Mouse (Mus musculus): ENCODE data around the gene Neto2. TPM values are rescaled to one million over a fixed set of nuclear protein-coding genes. Genes with fewer than 3 reads are reported as not detected.

Gene Neto2
- polyA plus RNA-seq, 1 experiment from 2014 or later: 32.1 TPM

GRCm38 (mm10) chr8:85594983-85595382 lies 105.7 kb downstream of the Neto2 start:
- H3K27ac ChIP-seq (ENCODE audit: low read depth, low read length): no peak overlapping the region
- WGBS: 49% methylated on average over 3 of the region's 3 CpGs
- H3K27me3 ChIP-seq (ENCODE audit: control insufficient read depth, insufficient read depth, low read length): no peaks in the 10 kb centered on the region
- DNase-seq (ENCODE audit: low spot score): no peak
- no peak overlapping the region for H3K4me3 ChIP-seq (ENCODE audit: low read depth, low read length)
- H3K36me3 ChIP-seq (ENCODE audit: control insufficient read depth, insufficient read depth, low read length): no peaks in the 10 kb centered on the region
- no peak for ATAC-seq (replicated peaks; ENCODE audit: low FRiP score)
- H3K9me3 ChIP-seq (ENCODE audit: control insufficient read depth, low read length): no peaks in the 10 kb centered on the region
- no peak overlapping the region for H3K4me2 ChIP-seq (ENCODE audit: low read depth, low read length, severe bottlenecking)
- 0 out of 2 replicates have a peak, but pooled peaks cover 2% of the 10 kb centered on the region for H3K4me1 ChIP-seq (replicated peaks; ENCODE audit: control insufficient read depth, insufficient read depth, low read length)
- H3K9ac ChIP-seq (ENCODE audit: low read length): no peak overlapping the region

GRCm38 (mm10) chr8:85593324-85593723 lies 107.4 kb downstream of the Neto2 start:
- Histone ChIP-seq H3K36me3 (ENCODE audit: control insufficient read depth, insufficient read depth, low read length) (no peaks in the 10 kb centered on the region), H3K9ac (ENCODE audit: low read length) (no peak overlapping the region), H3K4me1 (replicated peaks; ENCODE audit: control insufficient read depth, insufficient read depth, low read length) (0 out of 2 replicates have a peak, but pooled peaks cover 2% of the 10 kb centered on the region), H3K27ac (ENCODE audit: low read depth, low read length) (no peak overlapping the region), H3K9me3 (ENCODE audit: control insufficient read depth, low read length) (no peaks in the 10 kb centered on the region), H3K4me3 (ENCODE audit: low read depth, low read length) (no peak overlapping the region), H3K4me2 (ENCODE audit: low read depth, low read length, severe bottlenecking) (no peak overlapping the region), H3K27me3 (ENCODE audit: control insufficient read depth, insufficient read depth, low read length) (no peaks in the 10 kb centered on the region)
- DNase-seq (ENCODE audit: low spot score): no peak
- 94% methylated on average over 3 of the region's 3 CpGs for WGBS
- no peak for ATAC-seq (replicated peaks; ENCODE audit: low FRiP score)

DNA sequence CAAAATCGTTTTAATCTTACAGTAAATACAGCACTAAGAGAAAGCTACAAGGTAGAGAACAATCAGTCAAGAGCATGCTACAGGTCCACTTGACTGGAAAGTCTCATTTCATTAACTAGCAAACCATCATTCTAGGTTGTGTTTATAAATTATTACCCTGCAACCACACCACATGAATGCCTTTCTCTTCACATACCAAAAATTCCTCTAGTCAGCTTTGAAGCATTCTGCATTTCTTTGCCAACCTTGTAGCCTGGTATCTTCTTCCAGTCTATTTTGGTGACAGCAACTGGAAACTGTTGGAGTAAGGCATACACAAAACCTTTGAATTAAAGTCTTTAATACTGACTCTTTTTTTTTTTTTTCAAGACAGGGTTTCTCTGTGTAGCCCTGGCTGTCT lies 109.2 kb downstream of the Neto2 start:
- H3K9ac ChIP-seq (ENCODE audit: low read length): no peak overlapping the region
- DNase-seq (ENCODE audit: low spot score) (no peak), ATAC-seq (replicated peaks; ENCODE audit: low FRiP score) (no peak)
- no peaks in the 10 kb centered on the region for H3K9me3 ChIP-seq (ENCODE audit: control insufficient read depth, low read length)
- no peak overlapping the region for H3K4me2 ChIP-seq (ENCODE audit: low read depth, low read length, severe bottlenecking)
- WGBS: 86% methylated on average over 1 of the region's 1 CpGs
- 0 out of 2 replicates have a peak, but pooled peaks cover 2% of the 10 kb centered on the region for H3K4me1 ChIP-seq (replicated peaks; ENCODE audit: control insufficient read depth, insufficient read depth, low read length)
- no peaks in the 10 kb centered on the region for H3K27me3 ChIP-seq (ENCODE audit: control insufficient read depth, insufficient read depth, low read length)
- no peak overlapping the region for H3K4me3 ChIP-seq (ENCODE audit: low read depth, low read length)
- H3K36me3 ChIP-seq (ENCODE audit: control insufficient read depth, insufficient read depth, low read length): no peaks in the 10 kb centered on the region
- no peak overlapping the region for H3K27ac ChIP-seq (ENCODE audit: low read depth, low read length)

- Histone ChIP-seq H3K9ac (ENCODE audit: low read length) (no peak overlapping the region), H3K9me3 (ENCODE audit: control insufficient read depth, low read length) (no peaks in the 10 kb centered on the region), H3K4me2 (ENCODE audit: low read depth, low read length, severe bottlenecking) (no peak overlapping the region), H3K4me3 (ENCODE audit: low read depth, low read length) (no peak overlapping the region), H3K36me3 (ENCODE audit: control insufficient read depth, insufficient read depth, low read length) (no peaks in the 10 kb centered on the region), H3K27ac (ENCODE audit: low read depth, low read length) (no peak overlapping the region), H3K4me1 (replicated peaks; ENCODE audit: control insufficient read depth, insufficient read depth, low read length) (no peaks in the 10 kb centered on the region), H3K27me3 (ENCODE audit: control insufficient read depth, insufficient read depth, low read length) (no peaks in the 10 kb centered on the region)
- ATAC-seq (replicated peaks; ENCODE audit: low FRiP score): no peak
- no peak for DNase-seq (ENCODE audit: low spot score)
- WGBS: 90% methylated on average over 1 of the region's 1 CpGs
Measured at GRCm38 (mm10) chr8:85590258-85590657, 110.5 kb downstream of the Neto2 start.

- Histone ChIP-seq H3K9me3 (ENCODE audit: control insufficient read depth, low read length) (no peaks in the 10 kb centered on the region), H3K4me2 (ENCODE audit: low read depth, low read length, severe bottlenecking) (no peak overlapping the region), H3K36me3 (ENCODE audit: control insufficient read depth, insufficient read depth, low read length) (no peaks in the 10 kb centered on the region), H3K27me3 (ENCODE audit: control insufficient read depth, insufficient read depth, low read length) (no peaks in the 10 kb centered on the region), H3K9ac (ENCODE audit: low read length) (no peak overlapping the region), H3K4me1 (replicated peaks; ENCODE audit: control insufficient read depth, insufficient read depth, low read length) (no peaks in the 10 kb centered on the region), H3K4me3 (ENCODE audit: low read depth, low read length) (no peak overlapping the region), H3K27ac (ENCODE audit: low read depth, low read length) (no peak overlapping the region)
- DNase-seq (ENCODE audit: low spot score) (no peak), ATAC-seq (replicated peaks; ENCODE audit: low FRiP score) (no peak)
- WGBS: 88% methylated on average over 2 of the region's 2 CpGs
Measured at GRCm38 (mm10) chr8:85588596-85588995, 112.1 kb downstream of the Neto2 start.

Small RNA genes lying within 50 kb of the gene (microRNA-seq; reads per million reads assigned to microRNA genes)
- gene Mir8109 (ENCODE audit: insufficient number of aligned reads): not detected

Other genes with a start within 250 kb of the Neto2 start
- 38.6 and 41.4 TPM in 2 replicates for gene Gpt2, start 208.3 kb downstream of the Neto2 start, polyA plus RNA-seq (2014; fragmentation: Nextera tagmentation; extraction: Ambion mirVana)
- 193 and 215 TPM in 2 replicates for gene Dnaja2, start 145.6 kb downstream of the Neto2 start, polyA plus RNA-seq (2014; fragmentation: Nextera tagmentation; extraction: Ambion mirVana)
- gene Itfg1, start 140.0 kb upstream of the Neto2 start, polyA plus RNA-seq (2014; fragmentation: Nextera tagmentation; extraction: Ambion mirVana): 85.7 and 86.1 TPM in 2 replicates
- gene Phkb, start 140.0 kb upstream of the Neto2 start, polyA plus RNA-seq (2014; fragmentation: Nextera tagmentation; extraction: Ambion mirVana): 39.0 and 51.9 TPM in 2 replicates